Comparison of ENCODE assay signal across 22 mouse cellular contexts in the genomic region with DNA sequence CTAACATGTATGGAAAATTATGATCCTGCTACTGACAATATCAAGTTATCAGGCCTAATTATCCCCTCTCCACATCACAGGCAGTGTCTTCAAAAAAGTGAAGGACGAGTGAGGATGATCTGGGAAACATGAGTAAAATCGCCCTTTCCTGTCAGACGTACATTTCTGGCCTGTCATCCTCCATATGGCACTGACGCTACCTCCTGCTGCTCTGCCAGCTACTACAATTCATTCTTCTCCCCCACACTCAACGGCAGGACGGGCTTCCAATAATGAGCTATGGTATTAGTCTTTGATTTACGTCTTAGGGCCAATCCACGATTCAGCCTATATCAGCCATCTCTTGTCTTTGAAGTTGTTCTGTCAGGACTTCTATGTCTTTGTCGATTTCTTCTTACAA.
DNase-seq lines count a peak whose midpoint lies in the region; ATAC-seq and TF ChIP-seq lines count a peak whose summit lies in the region.
"Had no signal": no experiment of that assay in that cellular context is flagged by ENCODE, and none has a peak within 500 bp of the region (broad histone marks: within the 10 kb centered on the region; RNA-seq: fewer than 3 reads in every experiment).

No protein-coding gene starts in this region.

- DNase-seq in hindbrain, postnatal 0 days (ENCODE audit: low spot score): peak; percentile 25
- DNase-seq in hindbrain, embryonic 14.5 days (ENCODE audit: low spot score): no peak
- peak; percentile 34 for DNase-seq in cerebellum, adult 11 months
- DNase-seq in cerebellum, adult 9-10 months: peak; percentile 71
- DNase-seq in mesoderm, embryonic 11.5 days (ENCODE audit: low read depth, low spot score): peak; percentile 9
- no peak for DNase-seq in retina, postnatal 1 day
- no peak for DNase-seq in urinary bladder, postnatal 14 days (ENCODE audit: low spot score)
- DNase-seq: adrenal gland, postnatal 36 days; gastrocnemius, postnatal 10 days; kidney, postnatal 25 days; liver, embryonic 13.5 days; lung, adult 2 months; midbrain, embryonic 14.5 days; thymus, adult 18-20 months; thymus, postnatal 4 days had no signal

- no peak overlapping the region for H3K9ac ChIP-seq in hindbrain, postnatal 0 days (replicated peaks; ENCODE audit: low read length)
- no peak overlapping the region for H3K9ac ChIP-seq in hindbrain, embryonic 14.5 days
- H3K9ac ChIP-seq: embryonic facial prominence, embryonic 15.5 days; forebrain, embryonic 15.5 days; liver, embryonic 13.5 days; neural tube, embryonic 12.5 days; stomach, embryonic 15.5 days had no signal

- TF ChIP-seq CTCF in hindbrain, postnatal 0 days (IDR thresholded peaks at IDR 0.05; ENCODE audit: low read depth): no peak

- no peaks in the 10 kb centered on the region for H3K27me3 ChIP-seq in hindbrain, postnatal 0 days (ENCODE audit: insufficient read depth, low read length)
- H3K27me3 ChIP-seq in hindbrain, embryonic 14.5 days (ENCODE audit: control insufficient read depth, insufficient read depth, low read length): no peaks in the 10 kb centered on the region
- H3K27me3 ChIP-seq: embryonic facial prominence, embryonic 15.5 days; forebrain, embryonic 15.5 days; liver, embryonic 13.5 days; neural tube, embryonic 12.5 days; stomach, embryonic 15.5 days had no signal

- ATAC-seq in hindbrain, postnatal 0 days: no peak
- no peak for ATAC-seq in hindbrain, embryonic 14.5 days (ENCODE audit: low FRiP score)
- ATAC-seq: forebrain, embryonic 15.5 days; intestine, postnatal 0 days had no signal

- H3K9me3 ChIP-seq in hindbrain, postnatal 0 days (ENCODE audit: low read length): no peaks in the 10 kb centered on the region
- H3K9me3 ChIP-seq in hindbrain, embryonic 14.5 days (ENCODE audit: control insufficient read depth, low read length): no peaks in the 10 kb centered on the region
- H3K9me3 ChIP-seq: embryonic facial prominence, embryonic 15.5 days; forebrain, embryonic 15.5 days; hindbrain, embryonic 10.5 days; liver, embryonic 13.5 days; neural tube, embryonic 12.5 days; stomach, embryonic 15.5 days had no signal

- H3K4me2 ChIP-seq in hindbrain, postnatal 0 days (ENCODE audit: low read depth, low read length): no peak overlapping the region
- H3K4me2 ChIP-seq in hindbrain, embryonic 14.5 days (replicated peaks): no peak overlapping the region
- H3K4me2 ChIP-seq: embryonic facial prominence, embryonic 15.5 days; forebrain, embryonic 15.5 days; heart, embryonic 11.5 days; liver, embryonic 13.5 days; neural tube, embryonic 12.5 days; stomach, embryonic 15.5 days had no signal

- H3K4me1 ChIP-seq in hindbrain, postnatal 0 days (ENCODE audit: insufficient read depth, low read length): no peaks in the 10 kb centered on the region
- H3K4me1 ChIP-seq in hindbrain, embryonic 14.5 days (replicated peaks; ENCODE audit: control insufficient read depth, insufficient read depth, low read length): no peaks in the 10 kb centered on the region
- H3K4me1 ChIP-seq: liver, embryonic 13.5 days; neural tube, embryonic 12.5 days; stomach, embryonic 15.5 days had no signal

- H3K36me3 ChIP-seq in hindbrain, postnatal 0 days (ENCODE audit: insufficient read depth, low read length): no peaks in the 10 kb centered on the region
- no peaks in the 10 kb centered on the region for H3K36me3 ChIP-seq in hindbrain, embryonic 14.5 days (replicated peaks; ENCODE audit: control insufficient read depth, insufficient read depth)
- H3K36me3 ChIP-seq: embryonic facial prominence, embryonic 15.5 days; forebrain, embryonic 15.5 days; hindbrain, embryonic 10.5 days; liver, embryonic 13.5 days; neural tube, embryonic 12.5 days; stomach, embryonic 15.5 days had no signal

- WGBS in hindbrain, postnatal 0 days: 49% methylated on average over 9 of the region's 9 CpGs
- 61% methylated on average over 9 of the region's 9 CpGs for WGBS in hindbrain, embryonic 14.5 days

- H3K4me3 ChIP-seq in hindbrain, postnatal 0 days (ENCODE audit: low read length): no peak overlapping the region
- H3K4me3 ChIP-seq in hindbrain, embryonic 14.5 days (replicated peaks; ENCODE audit: low read length): no peak overlapping the region
- H3K4me3 ChIP-seq: embryonic facial prominence, embryonic 15.5 days; forebrain, embryonic 15.5 days; hindbrain, embryonic 10.5 days; liver, embryonic 13.5 days; neural tube, embryonic 12.5 days; stomach, embryonic 15.5 days had no signal

- no peak overlapping the region for H3K27ac ChIP-seq in hindbrain, postnatal 0 days
- H3K27ac ChIP-seq in hindbrain, embryonic 14.5 days: no peak overlapping the region
- H3K27ac ChIP-seq: embryonic facial prominence, embryonic 15.5 days; forebrain, embryonic 15.5 days; hindbrain, embryonic 10.5 days; liver, embryonic 13.5 days; neural tube, embryonic 12.5 days; stomach, embryonic 15.5 days had no signal

Comparison
In these comparisons a context has a peak if more than half of its experiments do, and no peak if none do; other contexts are left out.
1. DNase-seq: peak in hindbrain, postnatal 0 days (single experiment), cerebellum, adult 11 months (single experiment), cerebellum, adult 9-10 months (single experiment) and mesoderm, embryonic 11.5 days (single experiment); none in hindbrain, embryonic 14.5 days (single experiment), retina, postnatal 1 day (single experiment) and urinary bladder, postnatal 14 days (single experiment).